Mouse (Mus musculus) stomach, postnatal 0 days (tissue): ENCODE results near the gene Id2.

Experiments
- CTCF ChIP-seq: IDR thresholded peaks from 2 replicates; pipeline ENCODE4 v1.5.1; 2016; ENCODE audit warnings: antibody characterized with exemption, low read depth, mild to moderate bottlenecking, moderate library complexity
- EP300 ChIP-seq: optimal IDR thresholded peaks from 2 replicates; pipeline ENCODE3; 2016; ENCODE audit warnings: antibody characterized with exemption

- TF ChIP-seq CTCF (no peak), EP300 (no peak)
Observed at GRCm38 (mm10) chr12:25145344-25145698, 48.4 kb upstream of the Id2 start.
